Mouse (Mus musculus) midbrain, embryonic 15.5 days (tissue): Measurements from ENCODE around the gene Dpm1. TPM values are rescaled to one million over a fixed set of nuclear protein-coding genes. Genes with fewer than 3 reads are reported as not detected.

Experiments used
- ATAC-seq: fragments of 200-750 bp; cut with Nextera tagmentation; replicated peaks from 2 replicates; pipeline ENCODE4 v1.8.0; 2017; ENCODE audit warnings: moderate TSS enrichment
- H3K27ac ChIP-seq: fragments of 300-500 bp; sonication (generic); 2 replicates; pipeline ENCODE4 v1.5.1; 2015; ENCODE audit warnings: mild to moderate bottlenecking, inconsistent platforms
- H3K27me3 ChIP-seq: fragments of 300-500 bp; sonication (generic); replicated peaks from 2 replicates; pipeline ENCODE4 v1.6.1; 2015; ENCODE audit warnings: inconsistent platforms
- H3K36me3 ChIP-seq: fragments of 300-500 bp; sonication (generic); replicated peaks from 2 replicates; pipeline ENCODE4 v1.6.1; 2015; ENCODE audit warnings: inconsistent platforms
- H3K4me1 ChIP-seq: fragments of 300-500 bp; sonication (generic); 2 replicates; pipeline ENCODE4 v1.6.1; 2015; ENCODE audit warnings: inconsistent platforms
- H3K4me2 ChIP-seq: fragments of 300-500 bp; sonication (generic); 2 replicates; pipeline ENCODE4 v1.6.1; 2015; ENCODE audit warnings: inconsistent platforms, mild to moderate bottlenecking, moderate library complexity
- H3K4me3 ChIP-seq: fragments of 300-500 bp; sonication (generic); 2 replicates; pipeline ENCODE4 v1.5.1; 2015; ENCODE audit warnings: mild to moderate bottlenecking, inconsistent platforms
- H3K9ac ChIP-seq: fragments of 300-500 bp; sonication (generic); 2 replicates; pipeline ENCODE4 v1.6.1; 2015; ENCODE audit warnings: mild to moderate bottlenecking, inconsistent platforms
- H3K9me3 ChIP-seq: fragments of 300-500 bp; sonication (generic); 2 replicates; pipeline ENCODE4 v1.6.1; 2016; ENCODE audit warnings: inconsistent platforms
- WGBS: fragments of 180-500 bp; shearing (Covaris S2); methylation state at CpG from one replicate; pipeline ENCODE4 v1.1.7; 2015; ENCODE audit warnings: mixed read lengths; 5-methylcytosine and 5-hydroxymethylcytosine counted together
- polyA plus RNA-seq: library from polyadenylated mRNA; unstranded; fragments of >200 nt; fragmentation: Nextera tagmentation; extraction: Ambion mirVana; gene quantifications from 2 replicates; pipeline ENCODE4 v1.2.1, GENCODE M21; 2015

Gene Dpm1
- polyA plus RNA-seq, result 42.7 and 56.4 TPM in 2 replicates

- Histone ChIP-seq H3K4me2 (peak within 1 kb of the TSS; percentile 95), H3K36me3 (peaks cover 15% of the 10 kb centered on the region; the same call in 1 of the 2 replicates), H3K9ac (peak within 1 kb of the TSS; percentile 95), H3K27me3 (no peaks in the 10 kb centered on the region), H3K9me3 (no peaks in the 10 kb centered on the region), H3K4me3 (peak within 1 kb of the TSS; percentile 93), H3K27ac (peak within 1 kb of the TSS; percentile 97), H3K4me1 (peaks cover 46% of the 10 kb centered on the region)
- WGBS, result under 1% methylated on average over 73 of the region's 73 CpGs
- peak; percentile 88 for ATAC-seq
Observed at GRCm38 (mm10) chr2:168230026-168230728, at the start of gene Dpm1, which contains the start of the genes Gm20716 and Mocs3. Dpm1 (minus strand) TSS chr2:168230591. Gm20716 (minus strand) TSS chr2:168230364. Mocs3 (plus strand) TSS chr2:168230622.

- Histone ChIP-seq H3K9ac (no peak overlapping the region), H3K36me3 (no peaks in the 10 kb centered on the region), H3K4me1 (no peaks in the 10 kb centered on the region; the same call in 1 of the 2 replicates), H3K27ac (no peak overlapping the region), H3K9me3 (no peaks in the 10 kb centered on the region), H3K4me3 (no peak overlapping the region), H3K27me3 (peaks cover 15% of the 10 kb centered on the region), H3K4me2 (no peak overlapping the region)
- 14% methylated on average over 11 of the region's 11 CpGs for WGBS
- ATAC-seq, result no peak
Observed at GRCm38 (mm10) chr2:168274374-168274935, 44.1 kb upstream of the Dpm1 start.

- WGBS, result 51% methylated on average over 9 of the region's 9 CpGs
- Histone ChIP-seq H3K9ac (no peak overlapping the region), H3K4me3 (no peak overlapping the region), H3K9me3 (no peaks in the 10 kb centered on the region), H3K4me1 (no peaks in the 10 kb centered on the region; the same call in 1 of the 2 replicates), H3K27ac (no peak overlapping the region), H3K36me3 (no peaks in the 10 kb centered on the region), H3K27me3 (0 out of 2 replicates have a peak, but pooled peaks cover 8% of the 10 kb centered on the region), H3K4me2 (no peak overlapping the region)
- no peak for ATAC-seq
Observed at GRCm38 (mm10) chr2:168273387-168273786, 43.0 kb upstream of the Dpm1 start.

- Histone ChIP-seq H3K4me2 (no peak overlapping the region), H3K27ac (no peak overlapping the region), H3K9ac (no peak overlapping the region), H3K4me1 (no peaks in the 10 kb centered on the region; the same call in 1 of the 2 replicates), H3K27me3 (no peaks in the 10 kb centered on the region), H3K9me3 (no peaks in the 10 kb centered on the region), H3K4me3 (no peak overlapping the region), H3K36me3 (no peaks in the 10 kb centered on the region)
- no peak for ATAC-seq
- WGBS, result 44% methylated on average over 7 of the region's 7 CpGs
Observed at GRCm38 (mm10) chr2:168268033-168268432, 37.6 kb upstream of the Dpm1 start.

- Histone ChIP-seq H3K9me3 (no peaks in the 10 kb centered on the region), H3K27ac (no peak overlapping the region), H3K4me1 (no peaks in the 10 kb centered on the region), H3K4me2 (no peak overlapping the region), H3K9ac (no peak overlapping the region), H3K36me3 (no peaks in the 10 kb centered on the region), H3K4me3 (no peak overlapping the region), H3K27me3 (no peaks in the 10 kb centered on the region)
- 94% methylated on average over 10 of the region's 10 CpGs for WGBS
- no peak for ATAC-seq
Observed at GRCm38 (mm10) chr2:168260900-168261299, 30.5 kb upstream of the Dpm1 start.

GRCm38 (mm10) chr2:168260124-168260523 lies 29.7 kb upstream of the Dpm1 start:
- Histone ChIP-seq H3K4me1 (no peaks in the 10 kb centered on the region), H3K4me3 (no peak overlapping the region), H3K9ac (no peak overlapping the region), H3K27me3 (no peaks in the 10 kb centered on the region), H3K27ac (no peak overlapping the region), H3K36me3 (no peaks in the 10 kb centered on the region), H3K4me2 (no peak overlapping the region), H3K9me3 (no peaks in the 10 kb centered on the region)
- WGBS, result 83% methylated on average over 3 of the region's 3 CpGs
- ATAC-seq, result no peak

GRCm38 (mm10) chr2:168259046-168259445 lies 28.7 kb upstream of the Dpm1 start:
- Histone ChIP-seq H3K27ac (no peak overlapping the region), H3K9ac (no peak overlapping the region), H3K4me1 (no peaks in the 10 kb centered on the region), H3K36me3 (no peaks in the 10 kb centered on the region), H3K9me3 (no peaks in the 10 kb centered on the region), H3K27me3 (no peaks in the 10 kb centered on the region), H3K4me3 (no peak overlapping the region), H3K4me2 (no peak overlapping the region)
- WGBS, result 93% methylated on average over 8 of the region's 8 CpGs
- no peak for ATAC-seq

- no peaks in the 10 kb centered on the region for H3K9me3 ChIP-seq
- H3K36me3 ChIP-seq, result no peaks in the 10 kb centered on the region
- no peak overlapping the region for H3K4me3 ChIP-seq
- no peaks in the 10 kb centered on the region for H3K4me1 ChIP-seq
- no peaks in the 10 kb centered on the region for H3K27me3 ChIP-seq
- no peak overlapping the region for H3K27ac ChIP-seq
- ATAC-seq, result no peak
- H3K4me2 ChIP-seq, result no peak overlapping the region
- WGBS, result 92% methylated on average over 4 of the region's 4 CpGs
- H3K9ac ChIP-seq, result no peak overlapping the region
Observed at GRCm38 (mm10) chr2:168257188-168257587, 26.8 kb upstream of the Dpm1 start.

GRCm38 (mm10) chr2:168256506-168256905 lies 26.1 kb upstream of the Dpm1 start:
- ATAC-seq, result no peak
- 82% methylated on average over 3 of the region's 3 CpGs for WGBS
- Histone ChIP-seq H3K4me3 (no peak overlapping the region), H3K27ac (no peak overlapping the region), H3K9me3 (no peaks in the 10 kb centered on the region), H3K27me3 (no peaks in the 10 kb centered on the region), H3K36me3 (no peaks in the 10 kb centered on the region), H3K4me2 (no peak overlapping the region), H3K9ac (no peak overlapping the region), H3K4me1 (no peaks in the 10 kb centered on the region)

GRCm38 (mm10) chr2:168253822-168254221 lies 23.4 kb upstream of the Dpm1 start:
- Histone ChIP-seq H3K27ac (no peak overlapping the region), H3K27me3 (no peaks in the 10 kb centered on the region), H3K4me2 (no peak overlapping the region), H3K36me3 (no peaks in the 10 kb centered on the region), H3K4me1 (no peaks in the 10 kb centered on the region), H3K9ac (no peak overlapping the region), H3K9me3 (no peaks in the 10 kb centered on the region), H3K4me3 (no peak overlapping the region)
- WGBS, result 72% methylated on average over 7 of the region's 7 CpGs
- no peak for ATAC-seq

- WGBS, result 14% methylated on average over 16 of the region's 16 CpGs
- H3K4me3 ChIP-seq, result no peak overlapping the region
- H3K27ac ChIP-seq, result no peak overlapping the region
- H3K4me1 ChIP-seq, result no peaks in the 10 kb centered on the region
- no peaks in the 10 kb centered on the region for H3K9me3 ChIP-seq
- no peaks in the 10 kb centered on the region for H3K36me3 ChIP-seq
- no peak overlapping the region for H3K4me2 ChIP-seq
- 0 out of 2 replicates have a peak, but pooled peaks have one; percentile 59 for ATAC-seq
- no peaks in the 10 kb centered on the region for H3K27me3 ChIP-seq
- H3K9ac ChIP-seq, result no peak overlapping the region
Observed at GRCm38 (mm10) chr2:168252639-168253292, 22.4 kb upstream of the Dpm1 start.

GRCm38 (mm10) chr2:168250270-168250669 lies 19.9 kb upstream of the Dpm1 start:
- Histone ChIP-seq H3K4me1 (no peaks in the 10 kb centered on the region), H3K27ac (no peak overlapping the region), H3K9ac (no peak overlapping the region), H3K9me3 (no peaks in the 10 kb centered on the region), H3K4me3 (no peak overlapping the region), H3K36me3 (no peaks in the 10 kb centered on the region), H3K27me3 (no peaks in the 10 kb centered on the region), H3K4me2 (no peak overlapping the region)
- ATAC-seq, result peak; percentile 65
- WGBS, result 19% methylated on average over 8 of the region's 8 CpGs
